Mouse (Mus musculus) central nervous system, embryonic 18 days (tissue): ENCODE data around the gene Helt. TPM values are rescaled to one million over a fixed set of nuclear protein-coding genes. Genes with fewer than 3 reads are reported as not detected.

Experiments used
- polyA plus RNA-seq: library from polyadenylated mRNA; depleted of rRNA; stranded (reverse); fragments of >200 nt; gene quantifications from 2 replicates; pipeline ENCODE4 v1.2.3, GENCODE M21; 2012; rRNA removed

Helt gene
- polyA plus RNA-seq, result 0.91 and 1.9 TPM in 2 replicates

DNA sequence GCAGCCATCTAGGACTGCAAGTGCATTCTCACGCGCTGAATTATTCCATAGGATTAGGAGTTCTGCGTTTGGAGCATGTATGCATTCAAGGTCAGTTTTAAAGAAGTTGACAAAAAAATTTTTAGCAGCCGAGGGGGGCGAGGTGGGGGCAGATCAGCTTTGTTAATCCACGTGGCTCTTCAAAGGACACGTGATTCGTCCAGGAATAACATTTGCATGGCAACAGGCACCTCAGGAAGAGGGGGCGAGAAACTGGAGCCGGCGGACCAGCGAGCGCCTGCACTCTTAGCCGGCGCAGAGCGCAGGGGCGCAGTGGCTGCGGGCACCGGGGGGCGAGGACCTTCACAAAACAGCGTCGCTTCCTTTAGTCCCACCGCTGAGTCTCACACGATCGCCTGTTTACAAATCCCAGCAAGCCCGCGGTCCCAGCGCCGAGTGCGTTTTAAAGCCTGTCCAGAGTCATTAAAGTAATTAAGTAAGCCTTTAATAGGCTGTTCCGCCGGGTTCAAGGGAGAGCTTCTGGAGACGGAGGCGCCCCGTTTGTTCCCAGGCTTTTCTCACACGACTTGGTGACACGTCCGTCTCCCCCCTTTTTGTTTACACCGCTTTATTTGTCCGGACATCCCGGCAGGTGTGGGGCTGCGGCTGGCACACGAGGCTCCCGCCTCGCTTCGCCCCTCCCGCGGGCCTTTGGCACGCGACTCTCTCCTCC is at the start of gene Helt:
Helt (minus strand) TSS at position 491 of the 712 bp plus-strand sequence.

Other genes starting within 250 kb of the Helt start
- 12.5 and 12.9 TPM in 2 replicates for gene Cfap97, start 142.9 kb downstream of the Helt start, polyA plus RNA-seq
- 23.8 and 25.2 TPM in 2 replicates for gene Snx25, start 142.5 kb downstream of the Helt start, polyA plus RNA-seq
- 710 and 754 TPM in 2 replicates for gene Slc25a4, start 83.4 kb downstream of the Helt start, polyA plus RNA-seq
- gene Acsl1, start 176.4 kb upstream of the Helt start, polyA plus RNA-seq, result 20.4 and 21.5 TPM in 2 replicates